Mouse (Mus musculus) kidney, adult 2 months (tissue): Measurements from ENCODE around the gene Zfp746. TPM values are rescaled to one million over a fixed set of nuclear protein-coding genes. Genes with fewer than 3 reads are reported as not detected.

ENCODE experiments used
- DNase-seq: peaks from one replicate; pipeline ENCODE4 v3.0.0; 2021
- H3K27ac ChIP-seq: fragments of 200-500 bp; 2 replicates; pipeline ENCODE4 v1.5.1; 2012; ENCODE audit warnings: low read depth, low read length, control low read depth, inconsistent platforms; ENCODE audit not compliant: insufficient read depth
- H3K27me3 ChIP-seq: fragments of 200-500 bp; replicated peaks from 2 replicates; pipeline ENCODE4 v1.6.1; 2012; ENCODE audit warnings: mild to moderate bottlenecking, moderate library complexity, low read length, inconsistent platforms; ENCODE audit not compliant: control insufficient read depth, insufficient read depth
- H3K36me3 ChIP-seq: fragments of 200-500 bp; 2 replicates; pipeline ENCODE4 v1.6.1; 2012; ENCODE audit warnings: mild to moderate bottlenecking, moderate library complexity, low read length, inconsistent platforms; ENCODE audit not compliant: control insufficient read depth, insufficient read depth
- H3K4me1 ChIP-seq: fragments of 200-500 bp; 2 replicates; pipeline ENCODE4 v1.6.1; 2011; ENCODE audit warnings: low read length; ENCODE audit not compliant: control insufficient read depth, insufficient read depth
- H3K4me3 ChIP-seq: fragments of 200-500 bp; 2 replicates; pipeline ENCODE4 v1.5.1; 2011; ENCODE audit warnings: mild to moderate bottlenecking, low read depth, low read length, control low read depth; ENCODE audit not compliant: insufficient read depth
- CTCF ChIP-seq: fragments of 200-500 bp; conservative IDR thresholded peaks from 2 replicates; pipeline ENCODE4 v1.5.1; 2011; ENCODE audit warnings: low read depth, mild to moderate bottlenecking, control low read depth, low read length, moderate library complexity, mixed read lengths; ENCODE audit not compliant: insufficient read depth, insufficient read length
- POLR2A ChIP-seq: fragments of 200-500 bp; IDR thresholded peaks from one replicate; pipeline ENCODE4 v1.6.1; 2011; ENCODE audit warnings: low read depth, low read length, control low read depth
- WGBS: fragments of 180-500 bp; shearing (Covaris S2); methylation state at CpG from one replicate; pipeline ENCODE4 v1.1.7; 2018; 5-methylcytosine and 5-hydroxymethylcytosine counted together
- polyA plus RNA-seq: library from polyadenylated mRNA; depleted of rRNA; stranded (reverse); fragments of >200 nt; gene quantifications from 2 replicates; pipeline ENCODE4 v1.2.3, GENCODE M21; 2012

Gene Zfp746
- polyA plus RNA-seq, 1 experiment = 14.8 TPM

- Histone ChIP-seq H3K36me3 (peaks cover 2% of the 10 kb centered on the region), H3K4me1 (no peaks in the 10 kb centered on the region), H3K4me3 (no peak overlapping the region), H3K27me3 (no peaks in the 10 kb centered on the region), H3K27ac (no peak overlapping the region)
- no peak for TF ChIP-seq CTCF
- no peak for DNase-seq
These were observed 53.7 kb downstream of the Zfp746 start for GRCm38 (mm10) chr6:48032661-48033060.

- Histone ChIP-seq H3K4me1 (no peaks in the 10 kb centered on the region), H3K27ac (no peak overlapping the region), H3K27me3 (no peaks in the 10 kb centered on the region), H3K36me3 (peaks cover 12% of the 10 kb centered on the region), H3K4me3 (no peak overlapping the region)
- TF ChIP-seq CTCF (0 out of 2 replicates have a peak, but pooled peaks have one; percentile 19), POLR2A (no peak)
- no peak for DNase-seq
- WGBS = 88% methylated on average over 10 of the region's 10 CpGs
These were observed 60.3 kb downstream of the Zfp746 start for GRCm38 (mm10) chr6:48025905-48026660.

- no peaks in the 10 kb centered on the region for H3K4me1 ChIP-seq
- no peaks in the 10 kb centered on the region for H3K27me3 ChIP-seq
- no peak overlapping the region for H3K4me3 ChIP-seq
- TF ChIP-seq POLR2A (no peak), CTCF (no peak)
- no peak overlapping the region for H3K27ac ChIP-seq
- peaks cover 12% of the 10 kb centered on the region for H3K36me3 ChIP-seq
- DNase-seq = no peak
- WGBS = 83% methylated on average over 21 of the region's 21 CpGs
These were observed 61.4 kb downstream of the Zfp746 start for GRCm38 (mm10) chr6:48024994-48025345.

- no peak overlapping the region for H3K27ac ChIP-seq
- 90% methylated on average over 43 of the region's 43 CpGs for WGBS
- TF ChIP-seq CTCF (no peak), POLR2A (no peak)
- H3K4me3 ChIP-seq = no peak overlapping the region
- peaks cover 12% of the 10 kb centered on the region for H3K36me3 ChIP-seq
- DNase-seq = no peak
- no peaks in the 10 kb centered on the region for H3K4me1 ChIP-seq
- H3K27me3 ChIP-seq = no peaks in the 10 kb centered on the region
These were observed 61.9 kb downstream of the Zfp746 start for GRCm38 (mm10) chr6:48024330-48024993.

- WGBS = 81% methylated on average over 2 of the region's 2 CpGs
- no peak for DNase-seq
These were observed 63.7 kb downstream of the Zfp746 start for GRCm38 (mm10) chr6:48022672-48023071.

GRCm38 (mm10) chr6:48021678-48022077 lies 64.7 kb downstream of the Zfp746 start:
- H3K36me3 ChIP-seq = peaks cover 8% of the 10 kb centered on the region
- TF ChIP-seq POLR2A = no peak
- no peak for TF ChIP-seq CTCF
- 73% methylated on average over 1 of the region's 1 CpGs for WGBS

More at GRCm38 (mm10) chr6:48022672-48023071, 63.7 kb downstream of the Zfp746 start:
- H3K27me3 ChIP-seq = no peaks in the 10 kb centered on the region
- no peak overlapping the region for H3K27ac ChIP-seq
- no peak overlapping the region for H3K4me3 ChIP-seq
- TF ChIP-seq POLR2A (no peak), CTCF (no peak)
- peaks cover 9% of the 10 kb centered on the region for H3K36me3 ChIP-seq
- no peaks in the 10 kb centered on the region for H3K4me1 ChIP-seq

GRCm38 (mm10) chr6:48020006-48020405 lies 66.4 kb downstream of the Zfp746 start:
- TF ChIP-seq POLR2A = no peak
- TF ChIP-seq CTCF = no peak
- H3K4me1 ChIP-seq = no peaks in the 10 kb centered on the region
- DNase-seq = no peak
- 94% methylated on average over 2 of the region's 2 CpGs for WGBS
- peaks cover 8% of the 10 kb centered on the region for H3K36me3 ChIP-seq
- H3K27me3 ChIP-seq = no peaks in the 10 kb centered on the region
- H3K4me3 ChIP-seq = no peak overlapping the region
- no peak overlapping the region for H3K27ac ChIP-seq

More at GRCm38 (mm10) chr6:48021678-48022077, 64.7 kb downstream of the Zfp746 start:
- H3K27ac ChIP-seq = peak overlapping the region; percentile 7; the same call in 1 of the 2 replicates
- no peaks in the 10 kb centered on the region for H3K27me3 ChIP-seq
- no peaks in the 10 kb centered on the region for H3K4me1 ChIP-seq
- DNase-seq = peak; percentile 17
- no peak overlapping the region for H3K4me3 ChIP-seq
